Mouse (Mus musculus) kidney, adult 2 months (tissue): ENCODE results near the gene Ptbp2. TPM values are rescaled to one million over a fixed set of nuclear protein-coding genes. Genes with fewer than 3 reads are reported as not detected.

Experiments
- DNase-seq: peaks from one replicate; pipeline ENCODE4 v3.0.0; 2021
- H3K27ac ChIP-seq: fragments of 200-500 bp; 2 replicates; pipeline ENCODE4 v1.5.1; 2012; ENCODE audit warnings: low read depth, low read length, control low read depth, inconsistent platforms; ENCODE audit not compliant: insufficient read depth
- H3K27me3 ChIP-seq: fragments of 200-500 bp; replicated peaks from 2 replicates; pipeline ENCODE4 v1.6.1; 2012; ENCODE audit warnings: mild to moderate bottlenecking, moderate library complexity, low read length, inconsistent platforms; ENCODE audit not compliant: control insufficient read depth, insufficient read depth
- H3K36me3 ChIP-seq: fragments of 200-500 bp; 2 replicates; pipeline ENCODE4 v1.6.1; 2012; ENCODE audit warnings: mild to moderate bottlenecking, moderate library complexity, low read length, inconsistent platforms; ENCODE audit not compliant: control insufficient read depth, insufficient read depth
- H3K4me1 ChIP-seq: fragments of 200-500 bp; 2 replicates; pipeline ENCODE4 v1.6.1; 2011; ENCODE audit warnings: low read length; ENCODE audit not compliant: control insufficient read depth, insufficient read depth
- H3K4me3 ChIP-seq: fragments of 200-500 bp; 2 replicates; pipeline ENCODE4 v1.5.1; 2011; ENCODE audit warnings: mild to moderate bottlenecking, low read depth, low read length, control low read depth; ENCODE audit not compliant: insufficient read depth
- CTCF ChIP-seq: fragments of 200-500 bp; conservative IDR thresholded peaks from 2 replicates; pipeline ENCODE4 v1.5.1; 2011; ENCODE audit warnings: low read depth, mild to moderate bottlenecking, control low read depth, low read length, moderate library complexity, mixed read lengths; ENCODE audit not compliant: insufficient read depth, insufficient read length
- POLR2A ChIP-seq: fragments of 200-500 bp; IDR thresholded peaks from one replicate; pipeline ENCODE4 v1.6.1; 2011; ENCODE audit warnings: low read depth, low read length, control low read depth
- WGBS: fragments of 180-500 bp; shearing (Covaris S2); methylation state at CpG from one replicate; pipeline ENCODE4 v1.1.7; 2018; 5-methylcytosine and 5-hydroxymethylcytosine counted together
- polyA plus RNA-seq: library from polyadenylated mRNA; depleted of rRNA; stranded (reverse); fragments of >200 nt; gene quantifications from 2 replicates; pipeline ENCODE4 v1.2.3, GENCODE M21; 2012; rRNA removed

Ptbp2 gene
- polyA plus RNA-seq: 7.0 and 8.2 TPM in 2 replicates

GRCm38 (mm10) chr3:119784366-119784765 lies at the start of gene Ptbp2:
Gene Ptbp2 (minus strand): TSS chr3:119784466.
- TF ChIP-seq POLR2A (no peak), CTCF (no peak)
- 88% methylated on average over 4 of the region's 4 CpGs for WGBS
- DNase-seq: no peak
- H3K4me3 ChIP-seq: peak within 1 kb of the TSS; percentile 95
- H3K36me3 ChIP-seq: no peaks in the 10 kb centered on the region
- H3K27ac ChIP-seq: peak within 1 kb of the TSS; percentile 54; the same call in 1 of the 2 replicates
- H3K27me3 ChIP-seq: no peaks in the 10 kb centered on the region
- H3K4me1 ChIP-seq: peaks cover 5% of the 10 kb centered on the region; the same call in 1 of the 2 replicates

- Histone ChIP-seq H3K4me1 (no peaks in the 10 kb centered on the region), H3K4me3 (no peak overlapping the region), H3K36me3 (no peaks in the 10 kb centered on the region), H3K27me3 (no peaks in the 10 kb centered on the region), H3K27ac (no peak overlapping the region)
- WGBS: 69% methylated on average over 1 of the region's 1 CpGs
- TF ChIP-seq POLR2A: no peak
- no peak for TF ChIP-seq CTCF
- DNase-seq: no peak
Observed at GRCm38 (mm10) chr3:119814678-119815077, 30.4 kb upstream of the Ptbp2 start.

- Histone ChIP-seq H3K36me3 (no peaks in the 10 kb centered on the region), H3K27ac (no peak overlapping the region), H3K27me3 (no peaks in the 10 kb centered on the region), H3K4me1 (no peaks in the 10 kb centered on the region), H3K4me3 (no peak overlapping the region)
- no peak for DNase-seq
- TF ChIP-seq POLR2A (no peak), CTCF (no peak)
- 65% methylated on average over 7 of the region's 7 CpGs for WGBS
Observed at GRCm38 (mm10) chr3:119806123-119806522, 21.9 kb upstream of the Ptbp2 start.

GRCm38 (mm10) chr3:119794677-119795365 lies 10.6 kb upstream of the Ptbp2 start:
- DNase-seq: no peak
- no peaks in the 10 kb centered on the region; the same call in 1 of the 2 replicates for H3K27me3 ChIP-seq
- H3K27ac ChIP-seq: no peak overlapping the region
- no peaks in the 10 kb centered on the region for H3K36me3 ChIP-seq
- H3K4me1 ChIP-seq: no peaks in the 10 kb centered on the region
- H3K4me3 ChIP-seq: no peak overlapping the region
- TF ChIP-seq POLR2A (no peak), CTCF (no peak)
- WGBS: 93% methylated on average over 9 of the region's 9 CpGs

- DNase-seq: peak; percentile 91
- peak overlapping the region; percentile 91 for H3K27ac ChIP-seq
- H3K4me1 ChIP-seq: peaks cover 8% of the 10 kb centered on the region; the same call in 1 of the 2 replicates
- H3K27me3 ChIP-seq: no peaks in the 10 kb centered on the region
- peak overlapping the region; percentile 95 for H3K4me3 ChIP-seq
- TF ChIP-seq POLR2A: peak; percentile 18
- TF ChIP-seq CTCF: no peak
- no peaks in the 10 kb centered on the region for H3K36me3 ChIP-seq
- 1% methylated on average over 87 of the region's 89 CpGs for WGBS
Observed at GRCm38 (mm10) chr3:119782946-119783701, 1.1 kb downstream of the Ptbp2 start.

- no peaks in the 10 kb centered on the region for H3K27me3 ChIP-seq
- peaks cover 8% of the 10 kb centered on the region; the same call in 1 of the 2 replicates for H3K4me1 ChIP-seq
- H3K4me3 ChIP-seq: peak overlapping the region; percentile 95
- TF ChIP-seq POLR2A (no peak), CTCF (no peak)
- 3% methylated on average over 59 of the region's 63 CpGs for WGBS
- peak; percentile 59 for DNase-seq
- H3K27ac ChIP-seq: peak overlapping the region; percentile 33; the same call in 1 of the 2 replicates
- no peaks in the 10 kb centered on the region for H3K36me3 ChIP-seq
Observed at GRCm38 (mm10) chr3:119782022-119782945, 2.0 kb downstream of the Ptbp2 start.
